Mouse (Mus musculus): Measurements from ENCODE around the gene 4931429L15Rik. TPM values are rescaled to one million over a fixed set of nuclear protein-coding genes. Genes with fewer than 3 reads are reported as not detected.
"Not testable (repeated sequence)": the region's sequence is repeated elsewhere in the genome, so short reads cannot be mapped to it uniquely, and the experiment has no call there.

The 4931429L15Rik gene
- total RNA-seq (2014; rRNA removed): not detected in 2 replicates
- polyA plus RNA-seq (2015; fragmentation: Nextera tagmentation; extraction: Ambion mirVana): not detected in 2 replicates

GRCm38 (mm10) chr9:46319886-46320285 lies at the start of gene 4931429L15Rik:
4931429L15Rik (minus strand) TSS chr9:46319986.
- ATAC-seq; H3K4me3 ChIP-seq (ENCODE audit: low read depth, low read length); H3K27ac ChIP-seq (ENCODE audit: low read depth, low read length); H3K27me3 ChIP-seq (ENCODE audit: insufficient read depth, low read length); H3K36me3 ChIP-seq (ENCODE audit: insufficient read depth); H3K9me3 ChIP-seq (ENCODE audit: low read length); DNase-seq; H3K4me2 ChIP-seq (ENCODE audit: low read depth); H3K9ac ChIP-seq: not testable (repeated sequence)
- 89% methylated on average over 6 of the region's 6 CpGs for WGBS
- peaks cover 22% of the 10 kb centered on the region for H3K4me1 ChIP-seq (ENCODE audit: insufficient read depth)

DNA sequence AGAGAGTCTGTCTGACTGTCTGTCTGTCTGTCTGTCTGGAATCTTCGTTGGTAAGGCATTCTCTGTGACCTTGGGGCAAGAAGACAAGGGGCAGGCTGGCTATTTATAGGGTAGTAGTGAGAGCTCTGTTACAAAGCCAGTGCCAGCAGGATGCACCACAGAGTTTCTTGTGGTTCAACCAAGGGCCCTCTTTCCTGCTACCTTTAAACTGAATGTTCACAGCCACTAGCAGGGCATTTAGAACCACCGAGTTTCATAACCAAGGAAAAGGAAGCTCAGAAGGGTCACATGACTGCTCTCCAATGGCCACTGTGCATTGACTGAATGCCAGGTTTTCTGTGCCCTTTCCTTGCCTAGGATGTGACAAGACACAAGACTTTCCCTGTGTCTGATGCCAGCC lies 42.7 kb upstream of the 4931429L15Rik start:
- Histone ChIP-seq H3K27ac (ENCODE audit: low read depth, low read length) (no peak overlapping the region), H3K36me3 (ENCODE audit: insufficient read depth) (no peaks in the 10 kb centered on the region), H3K27me3 (ENCODE audit: insufficient read depth, low read length) (no peaks in the 10 kb centered on the region), H3K4me3 (ENCODE audit: low read depth, low read length) (no peak overlapping the region), H3K4me1 (ENCODE audit: insufficient read depth) (no peaks in the 10 kb centered on the region), H3K4me2 (ENCODE audit: low read depth) (no peak overlapping the region), H3K9me3 (ENCODE audit: low read length) (no peaks in the 10 kb centered on the region), H3K9ac (no peak overlapping the region)
- DNase-seq (no peak), ATAC-seq (no peak)
- no peak for TF ChIP-seq CTCF (IDR thresholded peaks at IDR 0.05; ENCODE audit: low read depth)
- 70% methylated on average over 2 of the region's 2 CpGs for WGBS

DNA sequence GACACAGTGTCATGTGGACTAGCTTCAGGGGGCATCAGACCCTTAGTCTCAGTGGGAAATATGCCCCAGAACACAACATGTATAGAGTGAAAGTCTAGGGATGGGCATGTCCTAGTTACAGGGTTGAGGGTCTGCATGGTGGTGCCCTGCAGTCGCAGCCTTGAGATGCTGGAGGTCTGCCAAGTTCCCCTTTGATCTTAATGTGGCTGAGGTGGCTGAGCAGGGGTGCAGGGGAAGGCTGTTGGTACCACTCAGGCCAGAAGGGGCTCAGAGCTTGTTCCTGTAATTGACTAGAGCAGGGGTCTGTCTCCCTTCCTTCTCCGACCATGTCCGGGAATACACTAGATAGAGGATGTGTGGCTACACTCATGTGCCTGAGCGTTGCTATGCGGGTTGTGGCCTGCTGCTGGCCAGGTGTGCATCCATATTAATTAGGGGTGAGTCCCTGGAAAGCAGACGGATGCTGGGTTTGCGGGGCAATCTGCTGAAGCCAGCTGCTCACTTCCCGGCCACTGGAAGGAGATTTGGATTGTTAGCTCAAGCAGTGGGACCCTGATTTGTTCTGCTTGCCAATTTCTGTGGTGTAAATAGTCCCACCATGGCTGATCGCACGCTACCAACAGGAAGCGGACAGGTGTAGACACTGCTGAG lies 41.8 kb upstream of the 4931429L15Rik start:
- no peak for DNase-seq
- WGBS: 42% methylated on average over 11 of the region's 11 CpGs

GRCm38 (mm10) chr9:46353992-46354391 lies 34.2 kb upstream of the 4931429L15Rik start:
- peak; percentile 93 for TF ChIP-seq CTCF (IDR thresholded peaks at IDR 0.05; ENCODE audit: low read depth)
- no peak overlapping the region for H3K27ac ChIP-seq (ENCODE audit: low read depth, low read length)
- no peaks in the 10 kb centered on the region for H3K9me3 ChIP-seq (ENCODE audit: low read length)
- WGBS: 7% methylated on average over 3 of the region's 3 CpGs
- DNase-seq (peak; percentile 90), ATAC-seq (peak; percentile 70)
- no peak overlapping the region for H3K9ac ChIP-seq
- no peaks in the 10 kb centered on the region for H3K36me3 ChIP-seq (ENCODE audit: insufficient read depth)
- H3K27me3 ChIP-seq (ENCODE audit: insufficient read depth, low read length): no peaks in the 10 kb centered on the region
- H3K4me2 ChIP-seq (ENCODE audit: low read depth): no peak overlapping the region
- peaks cover 15% of the 10 kb centered on the region; the same call in 1 of the 2 replicates for H3K4me1 ChIP-seq (ENCODE audit: insufficient read depth)
- H3K4me3 ChIP-seq (ENCODE audit: low read depth, low read length): no peak overlapping the region

More for the DNA sequence above, 41.8 kb upstream of the 4931429L15Rik start:
- no peak overlapping the region for H3K4me3 ChIP-seq (ENCODE audit: low read depth, low read length)
- H3K36me3 ChIP-seq (ENCODE audit: insufficient read depth): no peaks in the 10 kb centered on the region
- no peak overlapping the region for H3K27ac ChIP-seq (ENCODE audit: low read depth, low read length)
- H3K4me2 ChIP-seq (ENCODE audit: low read depth): no peak overlapping the region
- no peak overlapping the region for H3K9ac ChIP-seq
- ATAC-seq: no peak
- H3K9me3 ChIP-seq (ENCODE audit: low read length): no peaks in the 10 kb centered on the region
- H3K27me3 ChIP-seq (ENCODE audit: insufficient read depth, low read length): no peaks in the 10 kb centered on the region
- H3K4me1 ChIP-seq (ENCODE audit: insufficient read depth): no peaks in the 10 kb centered on the region
- no peak for TF ChIP-seq CTCF (IDR thresholded peaks at IDR 0.05; ENCODE audit: low read depth)

DNA sequence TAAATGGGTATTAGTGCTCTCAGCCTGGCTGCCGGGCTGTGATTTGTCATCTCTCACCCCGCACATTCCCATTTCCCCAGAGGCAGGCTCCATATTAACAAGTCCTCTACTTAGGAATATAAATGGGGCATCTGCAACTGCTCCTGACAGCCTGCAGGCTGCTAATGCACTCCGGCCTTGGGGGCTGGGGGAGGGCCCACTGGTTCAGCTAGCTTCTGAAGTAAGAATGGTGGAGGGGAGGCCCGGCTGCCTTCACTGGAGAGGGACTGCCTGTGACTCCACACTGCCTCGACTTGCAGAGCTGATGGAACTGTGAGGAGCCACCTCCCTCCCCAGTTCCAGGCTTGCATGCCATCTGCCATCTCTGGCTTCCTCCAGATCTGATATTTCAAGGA lies 33.5 kb upstream of the 4931429L15Rik start:
- 15% methylated on average over 5 of the region's 5 CpGs for WGBS
- DNase-seq (peak; percentile 43), ATAC-seq (peak; percentile 58)

DNA sequence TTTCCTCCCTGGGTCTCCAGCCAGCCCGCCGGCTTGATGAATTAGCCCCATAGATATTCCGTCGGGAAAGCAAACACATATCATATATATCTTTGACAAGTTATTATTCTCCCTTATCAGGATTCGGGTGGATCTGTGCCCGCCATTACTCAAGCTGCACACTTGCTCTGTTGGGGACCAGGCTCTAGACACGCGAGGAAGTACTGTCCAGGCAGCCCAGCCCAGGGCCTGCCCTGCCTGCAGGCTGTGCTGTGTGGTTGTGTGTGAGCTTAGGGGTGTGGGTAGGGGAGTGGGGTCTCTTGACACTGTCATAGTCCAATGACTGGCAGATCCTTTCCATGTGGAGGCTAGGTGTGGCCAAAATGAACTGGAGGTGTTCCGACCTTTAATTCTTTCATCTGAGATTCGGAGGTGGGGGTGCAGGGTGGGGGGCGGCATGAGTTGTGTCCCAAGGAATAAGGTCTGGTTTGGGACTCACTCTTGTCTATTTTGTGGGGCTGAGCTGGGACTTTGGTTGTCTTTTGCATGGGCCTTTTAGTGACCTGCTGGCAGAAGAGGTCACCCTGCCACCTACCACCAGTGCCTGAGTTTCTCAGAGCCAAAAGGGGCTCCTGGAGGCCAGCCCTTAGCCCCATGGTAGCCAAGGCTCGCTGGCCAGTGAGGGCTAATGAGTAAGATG lies 33.0 kb upstream of the 4931429L15Rik start:
- 55% methylated on average over 12 of the region's 12 CpGs for WGBS
- no peak for TF ChIP-seq CTCF (IDR thresholded peaks at IDR 0.05; ENCODE audit: low read depth)

More for the DNA sequence above, 33.5 kb upstream of the 4931429L15Rik start:
- Histone ChIP-seq H3K9me3 (ENCODE audit: low read length) (no peaks in the 10 kb centered on the region), H3K9ac (no peak overlapping the region), H3K36me3 (ENCODE audit: insufficient read depth) (no peaks in the 10 kb centered on the region), H3K4me3 (ENCODE audit: low read depth, low read length) (no peak overlapping the region), H3K27ac (ENCODE audit: low read depth, low read length) (no peak overlapping the region), H3K4me2 (ENCODE audit: low read depth) (no peak overlapping the region), H3K27me3 (ENCODE audit: insufficient read depth, low read length) (no peaks in the 10 kb centered on the region), H3K4me1 (ENCODE audit: insufficient read depth) (peaks cover 15% of the 10 kb centered on the region; the same call in 1 of the 2 replicates)
- no peak for TF ChIP-seq CTCF (IDR thresholded peaks at IDR 0.05; ENCODE audit: low read depth)

DNA sequence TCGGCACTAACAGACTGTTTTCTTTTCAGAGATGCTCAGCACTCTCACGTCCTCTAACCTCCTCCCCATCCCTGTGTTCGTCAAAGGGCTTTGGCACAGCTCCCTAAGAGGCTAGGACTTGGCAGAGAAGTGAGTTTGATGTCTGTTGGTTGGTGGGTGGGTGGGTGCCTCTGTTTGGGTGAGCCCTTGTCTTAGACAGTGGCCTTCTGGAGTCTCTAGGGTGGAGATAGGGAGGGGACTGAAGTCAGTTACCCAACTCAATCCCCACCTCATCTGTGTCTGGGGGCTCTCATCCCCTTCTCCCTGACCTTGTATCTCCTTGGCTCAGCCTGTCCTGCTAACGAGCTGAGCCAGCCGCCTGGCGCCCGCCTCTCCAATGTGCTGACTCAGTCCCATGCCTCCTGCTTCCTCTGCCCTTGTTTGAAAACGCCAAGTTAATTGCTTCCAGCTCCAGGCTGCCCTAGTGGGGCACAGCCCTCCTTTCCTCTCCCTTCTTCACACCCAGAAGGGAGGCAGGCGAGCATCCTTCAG lies 30.7 kb upstream of the 4931429L15Rik start:
- H3K9me3 ChIP-seq (ENCODE audit: low read length): no peaks in the 10 kb centered on the region
- no peak overlapping the region for H3K9ac ChIP-seq
- no peak for TF ChIP-seq CTCF (IDR thresholded peaks at IDR 0.05; ENCODE audit: low read depth)
- H3K27ac ChIP-seq (ENCODE audit: low read depth, low read length): no peak overlapping the region
- H3K4me1 ChIP-seq (ENCODE audit: insufficient read depth): peaks cover 15% of the 10 kb centered on the region; the same call in 1 of the 2 replicates
- peak; percentile 80 for ATAC-seq
- WGBS: 11% methylated on average over 9 of the region's 9 CpGs
- H3K36me3 ChIP-seq (ENCODE audit: insufficient read depth): no peaks in the 10 kb centered on the region
- no peak overlapping the region for H3K4me3 ChIP-seq (ENCODE audit: low read depth, low read length)
- no peaks in the 10 kb centered on the region for H3K27me3 ChIP-seq (ENCODE audit: insufficient read depth, low read length)
- DNase-seq: peak; percentile 63
- H3K4me2 ChIP-seq (ENCODE audit: low read depth): no peak overlapping the region

More for the DNA sequence above, 33.0 kb upstream of the 4931429L15Rik start:
- H3K27me3 ChIP-seq (ENCODE audit: insufficient read depth, low read length): no peaks in the 10 kb centered on the region
- ATAC-seq (no peak), DNase-seq (no peak)
- H3K4me1 ChIP-seq (ENCODE audit: insufficient read depth): peaks cover 15% of the 10 kb centered on the region; the same call in 1 of the 2 replicates
- H3K36me3 ChIP-seq (ENCODE audit: insufficient read depth): no peaks in the 10 kb centered on the region
- no peak overlapping the region for H3K4me2 ChIP-seq (ENCODE audit: low read depth)
- no peak overlapping the region for H3K27ac ChIP-seq (ENCODE audit: low read depth, low read length)
- no peak overlapping the region for H3K4me3 ChIP-seq (ENCODE audit: low read depth, low read length)
- no peaks in the 10 kb centered on the region for H3K9me3 ChIP-seq (ENCODE audit: low read length)
- H3K9ac ChIP-seq: no peak overlapping the region

Data from forebrain, postnatal 0 days (tissue).